Mouse (Mus musculus) heart, embryonic 16.5 days (tissue): ENCODE measurements around the gene Pawr. TPM values are rescaled to one million over a fixed set of nuclear protein-coding genes. Genes with fewer than 3 reads are reported as not detected.

Experiments used
- ATAC-seq: fragments of 200-750 bp; cut with Nextera tagmentation; replicated peaks from 2 replicates; pipeline ENCODE4 v1.8.0; 2017; ENCODE audit warnings: moderate number of reproducible peaks; ENCODE audit not compliant: insufficient read depth, low FRiP score; ENCODE audit errors: extremely low read depth
- H3K27ac ChIP-seq: fragments of 300-500 bp; sonication (generic); 2 replicates; pipeline ENCODE4 v1.5.1; 2014; ENCODE audit warnings: mild to moderate bottlenecking, low read length, control low read depth, moderate library complexity
- H3K27me3 ChIP-seq: fragments of 300-500 bp; sonication (generic); 2 replicates; pipeline ENCODE4 v1.6.1; 2014; ENCODE audit warnings: low read length, mixed read lengths; ENCODE audit not compliant: control insufficient read depth, insufficient read depth
- H3K36me3 ChIP-seq: fragments of 300-500 bp; sonication (generic); 2 replicates; pipeline ENCODE4 v1.6.1; 2014; ENCODE audit not compliant: control insufficient read depth, insufficient read depth
- H3K4me1 ChIP-seq: fragments of 300-500 bp; sonication (generic); 2 replicates; pipeline ENCODE4 v1.6.1; 2014; ENCODE audit warnings: low read length, mixed read lengths; ENCODE audit not compliant: control insufficient read depth, insufficient read depth
- H3K4me2 ChIP-seq: fragments of 300-500 bp; sonication (generic); 2 replicates; pipeline ENCODE4 v1.6.1; 2014; ENCODE audit warnings: low read depth, mild to moderate bottlenecking, control low read depth, low read length
- H3K4me3 ChIP-seq: fragments of 300-500 bp; sonication (generic); 2 replicates; pipeline ENCODE4 v1.5.1; 2014; ENCODE audit warnings: mild to moderate bottlenecking, control low read depth, low read length
- H3K9ac ChIP-seq: fragments of 300-500 bp; sonication (generic); 2 replicates; pipeline ENCODE4 v1.6.1; 2014; ENCODE audit warnings: low read length, control low read depth
- H3K9me3 ChIP-seq: fragments of 300-500 bp; sonication (generic); replicated peaks from 2 replicates; pipeline ENCODE4 v1.6.1; 2016; ENCODE audit warnings: low read length; ENCODE audit not compliant: control insufficient read depth
- WGBS: fragments of 180-500 bp; shearing (Covaris S2); extraction: QIAGEN DNeasy Blood & Tissue Kit; methylation state at CpG from one replicate; pipeline ENCODE4 v1.1.7; 2014; 5-methylcytosine and 5-hydroxymethylcytosine counted together
- polyA plus RNA-seq: library from polyadenylated mRNA; unstranded; fragments of >200 nt; fragmentation: Nextera tagmentation; extraction: Ambion mirVana; gene quantifications from 2 replicates; pipeline ENCODE4 v1.2.1, GENCODE M21; 2015

Gene Pawr
- polyA plus RNA-seq, 1 experiment from 2014 or later = 4.1 TPM

DNA sequence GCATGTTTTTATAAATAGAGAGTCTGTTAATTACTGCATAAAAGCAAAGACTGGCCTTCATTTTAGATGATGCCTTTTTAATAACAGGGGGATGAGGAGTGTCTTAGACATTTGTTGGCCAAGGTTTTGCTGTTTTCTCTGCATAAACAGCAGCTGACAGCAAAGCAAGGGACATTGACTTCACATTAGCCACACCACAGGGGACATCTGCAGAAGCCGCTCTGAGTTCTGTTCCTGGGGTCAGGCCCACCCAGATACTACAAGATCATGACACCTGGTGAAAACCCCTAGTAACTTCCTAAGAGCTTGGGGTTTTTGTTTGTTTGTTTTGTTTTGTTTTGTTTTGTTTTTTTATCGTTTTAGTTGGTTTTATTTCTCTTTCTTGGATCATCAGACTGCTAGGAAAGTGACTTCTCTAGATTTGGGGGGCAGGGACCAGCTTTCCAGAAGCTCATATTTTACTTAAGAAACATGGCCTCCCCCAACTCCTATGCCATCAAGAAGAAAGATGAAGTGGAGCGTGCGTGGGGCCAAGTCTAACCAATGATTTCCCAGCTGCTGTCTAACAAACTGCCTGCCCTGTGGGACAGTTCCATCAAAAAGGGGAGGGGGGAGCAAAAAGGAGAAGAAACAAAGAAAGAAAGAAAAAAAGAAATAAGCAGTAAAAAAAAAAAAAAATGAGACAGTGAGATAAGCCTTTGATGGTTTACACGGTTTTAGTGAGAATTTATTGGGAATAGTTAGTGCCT is 57.4 kb downstream of the Pawr start:
- peaks cover 13% of the 10 kb centered on the region for H3K4me1 ChIP-seq
- H3K27me3 ChIP-seq = no peaks in the 10 kb centered on the region
- H3K27ac ChIP-seq = no peak overlapping the region
- H3K9ac ChIP-seq = no peak overlapping the region
- H3K4me3 ChIP-seq = no peak overlapping the region
- H3K9me3 ChIP-seq = no peaks in the 10 kb centered on the region
- ATAC-seq = no peak
- WGBS = 61% methylated on average over 5 of the region's 5 CpGs
- H3K36me3 ChIP-seq = no peaks in the 10 kb centered on the region
- no peak overlapping the region for H3K4me2 ChIP-seq

DNA sequence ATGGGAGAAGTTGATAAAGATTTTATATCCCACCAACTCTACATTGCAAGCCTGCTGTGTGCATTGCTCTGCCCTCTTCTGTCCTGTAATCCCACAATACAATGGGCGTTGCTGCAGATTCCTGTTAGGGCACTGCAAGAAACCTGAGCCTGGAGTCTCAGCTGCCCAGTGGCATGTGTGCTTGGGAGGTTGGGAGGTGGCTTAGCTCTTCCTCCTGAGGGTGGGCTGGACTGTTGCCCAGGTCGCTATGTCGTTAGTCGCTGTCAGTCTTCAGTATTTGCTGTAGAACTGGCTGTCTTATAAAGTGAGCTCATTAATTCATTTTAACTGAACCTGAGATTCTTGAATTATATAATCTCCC is 58.0 kb downstream of the Pawr start:
- Histone ChIP-seq H3K4me1 (peaks cover 15% of the 10 kb centered on the region), H3K36me3 (no peaks in the 10 kb centered on the region), H3K27ac (no peak overlapping the region), H3K9ac (no peak overlapping the region), H3K4me2 (no peak overlapping the region), H3K4me3 (no peak overlapping the region), H3K27me3 (no peaks in the 10 kb centered on the region), H3K9me3 (no peaks in the 10 kb centered on the region)
- 15% methylated on average over 4 of the region's 4 CpGs for WGBS
- 0 out of 2 replicates have a peak, but pooled peaks have one; percentile 69 for ATAC-seq

DNA sequence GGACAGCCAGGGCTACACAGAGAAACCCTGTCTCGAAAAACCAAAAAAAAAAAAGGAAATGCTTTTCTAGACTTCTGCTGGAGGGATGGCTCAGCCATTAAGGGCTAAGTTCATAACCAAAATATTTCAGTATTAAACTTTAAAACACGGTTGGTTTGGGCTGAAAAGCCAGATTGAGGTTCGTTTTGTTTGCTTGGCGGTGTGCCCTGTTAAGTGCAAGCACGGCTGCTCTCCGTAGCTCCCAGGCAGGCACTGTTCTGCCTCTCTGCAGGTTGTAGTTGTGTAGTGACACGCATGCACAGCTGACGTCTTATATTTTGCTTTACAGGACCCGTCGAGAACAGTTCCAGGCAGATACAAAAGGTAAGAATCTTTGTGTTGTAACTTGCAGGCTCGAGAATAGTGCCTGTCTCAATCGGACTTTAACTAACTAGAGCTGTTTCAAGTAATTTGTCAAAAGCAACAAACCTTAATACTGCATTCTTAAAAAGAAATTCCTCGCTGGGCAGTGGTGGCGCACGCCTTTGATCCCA is 59.5 kb downstream of the Pawr start:
- Histone ChIP-seq H3K9ac (no peak overlapping the region), H3K27ac (no peak overlapping the region), H3K36me3 (no peaks in the 10 kb centered on the region), H3K4me3 (no peak overlapping the region), H3K4me1 (peaks cover 13% of the 10 kb centered on the region), H3K4me2 (no peak overlapping the region), H3K27me3 (no peaks in the 10 kb centered on the region), H3K9me3 (no peaks in the 10 kb centered on the region)
- no peak for ATAC-seq
- 85% methylated on average over 15 of the region's 15 CpGs for WGBS

DNA sequence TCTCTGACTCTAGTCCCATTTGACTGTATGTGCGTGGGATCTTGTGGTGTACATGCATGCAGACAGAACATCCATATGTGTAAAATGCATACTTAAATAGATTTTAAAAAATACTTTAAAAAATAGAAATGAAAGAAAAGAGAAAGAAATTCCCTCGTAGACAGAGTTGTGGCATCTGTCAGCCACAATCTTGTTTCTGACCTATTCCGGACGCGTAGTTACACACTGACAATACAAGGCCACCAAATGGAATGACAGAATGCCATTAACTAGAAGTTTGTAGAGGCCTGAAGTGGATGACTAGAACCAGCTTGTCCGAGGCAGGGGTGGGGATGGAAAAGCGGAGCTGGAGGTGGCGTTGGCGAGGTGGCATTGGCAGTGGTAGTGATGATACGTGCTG is 60.2 kb downstream of the Pawr start:
- H3K36me3 ChIP-seq = no peaks in the 10 kb centered on the region
- no peak overlapping the region for H3K9ac ChIP-seq
- H3K4me1 ChIP-seq = peaks cover 13% of the 10 kb centered on the region
- no peak overlapping the region for H3K4me3 ChIP-seq
- H3K4me2 ChIP-seq = no peak overlapping the region
- ATAC-seq = no peak
- H3K27me3 ChIP-seq = no peaks in the 10 kb centered on the region
- H3K9me3 ChIP-seq = no peaks in the 10 kb centered on the region
- no peak overlapping the region for H3K27ac ChIP-seq
- WGBS = 91% methylated on average over 10 of the region's 10 CpGs

DNA sequence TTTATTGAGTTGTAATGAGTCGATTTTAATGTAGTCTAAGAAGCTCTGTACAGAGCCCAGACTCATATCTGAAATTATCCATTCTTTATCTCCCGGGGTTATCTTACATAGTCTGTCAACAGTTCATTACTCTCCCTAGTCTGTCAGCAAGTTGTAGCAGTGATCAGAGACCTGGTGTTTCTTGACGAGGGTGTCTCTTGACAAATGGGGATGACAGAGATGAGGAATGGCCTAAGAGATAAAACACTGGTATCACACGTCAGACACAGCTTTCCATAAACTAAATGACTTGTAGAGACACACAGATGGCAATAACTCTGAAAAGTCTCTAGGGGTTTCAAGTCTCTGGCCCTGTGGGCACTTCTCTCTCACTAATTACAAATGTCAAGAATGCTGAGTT is 62.4 kb downstream of the Pawr start:
- Histone ChIP-seq H3K36me3 (no peaks in the 10 kb centered on the region), H3K27ac (no peak overlapping the region), H3K27me3 (no peaks in the 10 kb centered on the region), H3K4me3 (no peak overlapping the region), H3K9me3 (no peaks in the 10 kb centered on the region), H3K9ac (no peak overlapping the region), H3K4me2 (no peak overlapping the region), H3K4me1 (peaks cover 9% of the 10 kb centered on the region)
- WGBS = 18% methylated on average over 4 of the region's 4 CpGs
- no peak for ATAC-seq

DNA sequence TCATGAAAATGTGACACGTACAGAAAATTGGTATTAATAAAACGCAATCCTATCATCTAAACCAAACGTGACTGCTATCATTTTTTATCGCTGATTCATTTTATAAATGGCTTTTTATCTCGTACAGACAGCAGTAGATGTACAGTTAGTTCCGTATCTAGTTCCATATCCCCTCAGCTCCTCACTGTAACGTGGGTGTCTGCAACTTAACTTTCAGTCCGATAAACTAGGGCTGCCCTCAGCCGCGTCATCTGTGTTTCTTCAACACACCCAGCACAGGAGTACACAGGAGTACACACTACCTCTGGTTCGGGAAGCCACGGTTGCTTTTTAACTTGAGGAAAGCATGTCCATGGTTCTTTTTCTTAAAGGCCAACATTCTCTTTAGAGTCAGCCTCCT is 63.3 kb downstream of the Pawr start:
- no peak for ATAC-seq
- no peaks in the 10 kb centered on the region for H3K27me3 ChIP-seq
- H3K27ac ChIP-seq = no peak overlapping the region
- 73% methylated on average over 12 of the region's 12 CpGs for WGBS
- H3K9ac ChIP-seq = no peak overlapping the region
- H3K4me3 ChIP-seq = no peak overlapping the region
- H3K4me1 ChIP-seq = peaks cover 6% of the 10 kb centered on the region; the same call in 1 of the 2 replicates
- H3K4me2 ChIP-seq = no peak overlapping the region
- no peaks in the 10 kb centered on the region for H3K36me3 ChIP-seq
- no peaks in the 10 kb centered on the region for H3K9me3 ChIP-seq

DNA sequence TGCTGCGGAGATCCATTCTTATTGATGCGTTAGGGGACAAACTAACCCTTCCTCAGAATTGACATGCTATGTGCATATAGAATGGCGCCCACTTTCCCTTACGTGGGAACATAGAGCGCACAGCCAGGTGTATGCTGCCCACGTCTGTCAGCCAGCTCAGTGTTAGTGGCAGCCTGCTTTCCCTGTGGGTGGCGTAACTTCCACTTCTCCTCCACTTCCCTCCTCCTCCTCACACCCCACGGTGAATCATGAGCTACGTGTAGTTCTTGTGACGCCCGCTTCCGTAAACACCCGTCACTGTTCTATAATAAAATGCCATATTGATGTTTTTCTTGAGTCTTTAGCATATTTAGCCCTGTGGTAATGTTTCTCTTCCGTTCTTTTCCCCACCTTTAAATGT is 63.7 kb downstream of the Pawr start:
- H3K4me3 ChIP-seq = no peak overlapping the region
- no peak overlapping the region for H3K27ac ChIP-seq
- no peaks in the 10 kb centered on the region for H3K9me3 ChIP-seq
- 92% methylated on average over 14 of the region's 14 CpGs for WGBS
- H3K4me2 ChIP-seq = no peak overlapping the region
- no peak overlapping the region for H3K9ac ChIP-seq
- no peak for ATAC-seq
- H3K4me1 ChIP-seq = peaks cover 6% of the 10 kb centered on the region; the same call in 1 of the 2 replicates
- no peaks in the 10 kb centered on the region for H3K36me3 ChIP-seq
- H3K27me3 ChIP-seq = no peaks in the 10 kb centered on the region

DNA sequence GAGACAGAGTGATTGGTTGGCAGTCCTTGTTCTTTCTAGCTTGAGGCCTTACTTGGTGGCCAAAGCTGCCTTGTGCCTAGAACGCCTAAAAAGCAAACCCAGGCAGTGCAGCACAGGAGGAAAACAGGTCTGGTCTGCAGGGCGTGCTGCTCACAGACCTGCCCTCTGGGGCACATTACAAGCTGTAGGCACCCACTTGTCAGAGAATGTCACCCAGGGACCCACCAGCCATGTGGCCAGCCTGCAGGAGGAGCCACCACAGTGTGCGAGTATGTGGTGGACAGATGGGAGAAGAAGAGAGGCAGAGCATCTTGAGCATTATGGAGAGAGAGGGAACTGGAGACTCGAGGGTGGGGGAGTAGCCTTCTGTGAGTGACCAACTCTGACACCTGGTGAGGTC is 70.8 kb downstream of the Pawr start:
- no peak for ATAC-seq
- peaks cover 2% of the 10 kb centered on the region; the same call in 1 of the 2 replicates for H3K4me1 ChIP-seq
- H3K27me3 ChIP-seq = no peaks in the 10 kb centered on the region
- H3K36me3 ChIP-seq = no peaks in the 10 kb centered on the region
- no peak overlapping the region for H3K27ac ChIP-seq
- H3K4me3 ChIP-seq = no peak overlapping the region
- no peak overlapping the region for H3K9ac ChIP-seq
- 83% methylated on average over 4 of the region's 4 CpGs for WGBS
- H3K9me3 ChIP-seq = no peaks in the 10 kb centered on the region
- no peak overlapping the region for H3K4me2 ChIP-seq

DNA sequence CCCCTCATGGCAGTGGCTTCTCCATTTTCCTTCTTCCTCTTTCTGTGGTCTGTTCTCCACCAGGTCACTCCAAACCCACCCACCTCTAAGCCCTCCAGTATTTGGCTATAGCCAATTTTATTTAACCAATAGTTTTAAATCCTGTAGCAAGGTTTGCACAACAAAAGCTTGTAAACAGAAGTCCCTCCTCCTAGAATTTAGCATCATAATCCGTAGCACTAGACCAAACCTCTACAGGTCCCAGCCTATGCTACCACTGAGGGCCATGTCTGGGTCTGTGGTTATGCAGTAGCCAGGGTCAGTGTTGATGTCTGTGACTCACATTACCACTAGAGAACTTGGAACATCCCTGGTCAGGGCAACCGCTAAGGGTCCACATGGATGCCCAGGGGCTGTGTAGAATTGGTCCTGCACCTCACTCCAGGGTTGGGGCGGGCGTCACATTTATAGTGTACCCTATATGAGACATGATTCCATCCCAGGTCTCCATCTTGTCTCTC is 71.5 kb downstream of the Pawr start:
- ATAC-seq = no peak
- Histone ChIP-seq H3K27me3 (no peaks in the 10 kb centered on the region), H3K4me2 (no peak overlapping the region), H3K9ac (no peak overlapping the region), H3K4me3 (no peak overlapping the region), H3K36me3 (no peaks in the 10 kb centered on the region), H3K27ac (no peak overlapping the region), H3K4me1 (peaks cover 2% of the 10 kb centered on the region; the same call in 1 of the 2 replicates), H3K9me3 (no peaks in the 10 kb centered on the region)
- 95% methylated on average over 4 of the region's 4 CpGs for WGBS
